Mouse (Mus musculus) neural tube, embryonic 15.5 days (tissue): ENCODE measurements at regions not wholly inside any gene's neighbourhood (a gene's known extent, or its start where the extent isn't known, plus 50 kb on each side); places are given as distances from the start of the nearest gene placed in this dataset.

Experiments
- ATAC-seq: fragments of 200-750 bp; cut with Nextera tagmentation; 2 replicates; pipeline ENCODE4 v1.8.0; 2017; ENCODE audit warnings: mild to moderate bottlenecking, moderate TSS enrichment, moderate library complexity; ENCODE audit not compliant: low FRiP score
- H3K27ac ChIP-seq: fragments of 300-500 bp; sonication (generic); replicated peaks from 2 replicates; pipeline ENCODE4 v1.5.1; 2015; ENCODE audit warnings: mild to moderate bottlenecking, inconsistent platforms
- H3K27me3 ChIP-seq: fragments of 300-500 bp; sonication (generic); replicated peaks from 2 replicates; pipeline ENCODE4 v1.6.1; 2015; ENCODE audit warnings: inconsistent platforms
- H3K36me3 ChIP-seq: fragments of 300-500 bp; sonication (generic); 2 replicates; pipeline ENCODE4 v1.6.1; 2015; ENCODE audit warnings: inconsistent platforms
- H3K4me1 ChIP-seq: fragments of 300-500 bp; sonication (generic); 2 replicates; pipeline ENCODE4 v1.6.1; 2015; ENCODE audit warnings: inconsistent platforms
- H3K4me2 ChIP-seq: fragments of 300-500 bp; sonication (generic); 2 replicates; pipeline ENCODE4 v1.6.1; 2015; ENCODE audit warnings: inconsistent platforms, mild to moderate bottlenecking, moderate library complexity
- H3K4me3 ChIP-seq: fragments of 300-500 bp; sonication (generic); replicated peaks from 2 replicates; pipeline ENCODE4 v1.5.1; 2015; ENCODE audit warnings: mild to moderate bottlenecking, inconsistent platforms
- H3K9ac ChIP-seq: fragments of 300-500 bp; sonication (generic); replicated peaks from 2 replicates; pipeline ENCODE4 v1.6.1; 2015; ENCODE audit warnings: mild to moderate bottlenecking, inconsistent platforms
- H3K9me3 ChIP-seq: fragments of 300-500 bp; sonication (generic); replicated peaks from 2 replicates; pipeline ENCODE4 v1.6.1; 2016; ENCODE audit warnings: inconsistent platforms
- WGBS: fragments of 180-500 bp; shearing (Covaris S2); methylation state at CpG from one replicate; pipeline ENCODE4 v1.1.7; 2015; ENCODE audit warnings: mixed read lengths; 5-methylcytosine and 5-hydroxymethylcytosine counted together

DNA sequence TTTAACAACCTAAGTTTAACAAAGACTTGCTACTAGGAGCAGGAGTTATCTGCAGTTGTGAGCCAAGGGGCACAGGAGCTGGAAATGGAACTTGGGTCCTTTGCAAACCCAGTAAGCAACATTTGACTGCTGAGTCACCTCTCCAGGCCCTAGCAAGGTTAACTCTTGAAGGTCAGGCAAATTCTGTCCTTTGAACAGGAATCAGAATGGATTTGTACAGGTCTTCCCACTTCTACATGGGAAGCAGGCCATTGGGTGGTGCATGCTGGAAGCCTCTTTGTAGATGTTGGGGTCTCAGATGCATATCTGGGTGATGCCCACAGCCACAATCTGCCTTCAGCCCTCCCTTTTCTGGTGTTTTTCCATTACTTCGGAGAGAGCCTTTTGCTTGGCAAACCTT lies 255.3 kb downstream of the Icos start:
- peaks cover 11% of the 10 kb centered on the region for H3K4me1 ChIP-seq
- no peaks in the 10 kb centered on the region for H3K36me3 ChIP-seq
- H3K27me3 ChIP-seq = no peaks in the 10 kb centered on the region
- H3K27ac ChIP-seq = no peak overlapping the region
- H3K4me3 ChIP-seq = no peak overlapping the region
- WGBS = 68% methylated on average over 1 of the region's 1 CpGs
- no peak overlapping the region for H3K4me2 ChIP-seq
- ATAC-seq = no peak
- no peaks in the 10 kb centered on the region for H3K9me3 ChIP-seq
- no peak overlapping the region for H3K9ac ChIP-seq

DNA sequence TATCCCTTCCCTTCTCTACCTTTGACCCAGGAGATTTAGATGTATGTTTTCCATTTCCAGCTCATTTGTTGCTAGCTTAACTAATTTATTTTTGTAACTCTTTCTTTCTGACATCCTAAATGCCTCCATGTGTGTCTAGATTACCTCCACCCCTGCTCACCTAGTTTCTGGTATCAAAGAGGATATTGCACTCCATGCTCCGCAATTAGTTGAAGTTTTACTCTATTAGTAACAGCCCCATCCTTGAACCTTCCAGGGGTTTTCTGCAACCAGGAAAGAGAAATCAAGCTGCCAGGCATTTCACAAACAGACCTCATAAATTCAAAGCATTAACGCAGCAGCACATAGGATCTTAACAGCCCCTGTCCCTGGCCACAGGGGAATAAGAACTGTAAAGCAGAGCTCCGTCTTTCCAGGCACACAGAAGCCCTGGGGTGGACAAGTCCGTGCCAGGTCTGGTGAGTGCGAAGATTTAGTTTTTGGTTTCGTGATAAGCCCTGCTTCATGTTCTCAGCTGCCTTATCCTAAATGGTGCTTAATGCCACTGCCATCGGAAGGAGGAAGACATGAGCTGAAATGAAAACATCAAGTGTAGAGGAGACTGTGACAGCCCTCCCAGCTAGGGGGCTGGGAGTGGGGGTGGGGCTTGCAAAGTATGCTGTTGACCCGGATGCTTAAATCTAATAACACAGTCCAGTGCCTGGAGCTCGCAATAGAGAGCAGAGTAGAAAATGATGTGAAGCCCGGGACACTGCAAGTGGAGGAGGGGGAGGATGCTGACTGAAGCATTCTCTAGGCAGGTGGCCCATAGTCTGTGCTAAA lies 256.0 kb downstream of the Icos start:
- no peak overlapping the region for H3K9ac ChIP-seq
- ATAC-seq = peak; percentile 45; the same call in 1 of the 2 replicates
- H3K4me1 ChIP-seq = peaks cover 11% of the 10 kb centered on the region
- H3K27ac ChIP-seq = peak overlapping the region; percentile 51; the same call in 1 of the 2 replicates
- 14% methylated on average over 10 of the region's 10 CpGs for WGBS
- H3K27me3 ChIP-seq = no peaks in the 10 kb centered on the region
- no peak overlapping the region for H3K4me3 ChIP-seq
- no peaks in the 10 kb centered on the region for H3K36me3 ChIP-seq
- H3K9me3 ChIP-seq = no peaks in the 10 kb centered on the region
- H3K4me2 ChIP-seq = peak overlapping the region; percentile 44

GRCm38 (mm10) chr1:61234298-61234682 lies 256.6 kb downstream of the Icos start:
- Histone ChIP-seq H3K36me3 (no peaks in the 10 kb centered on the region), H3K9me3 (no peaks in the 10 kb centered on the region), H3K27ac (0 out of 2 replicates have a peak overlapping the region, but pooled peaks have one; percentile 51), H3K27me3 (no peaks in the 10 kb centered on the region), H3K4me3 (no peak overlapping the region), H3K4me1 (peaks cover 11% of the 10 kb centered on the region), H3K4me2 (peak overlapping the region; percentile 44), H3K9ac (no peak overlapping the region)
- 7% methylated on average over 1 of the region's 1 CpGs for WGBS
- no peak for ATAC-seq

DNA sequence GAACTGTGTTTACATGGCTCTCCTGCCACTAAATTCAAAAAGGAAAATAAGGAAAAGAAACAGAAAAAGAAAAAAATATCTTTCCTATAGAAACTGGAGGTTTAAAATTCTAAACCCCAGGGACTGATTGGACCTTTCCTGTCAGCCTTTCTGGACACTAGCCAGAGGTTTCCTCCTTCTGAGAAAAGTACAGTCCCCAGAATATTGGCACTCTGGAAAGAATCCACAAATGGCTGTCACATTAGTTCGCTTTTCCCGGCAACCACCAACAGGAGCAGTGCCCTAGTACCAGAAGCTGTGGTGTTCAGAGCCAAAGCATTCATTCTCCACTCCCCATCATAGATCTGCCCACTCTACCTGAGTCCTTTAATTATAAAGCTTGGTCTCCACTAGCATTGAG lies 258.8 kb downstream of the Icos start:
- no peak overlapping the region for H3K4me3 ChIP-seq
- H3K36me3 ChIP-seq = no peaks in the 10 kb centered on the region
- H3K9ac ChIP-seq = no peak overlapping the region
- H3K4me1 ChIP-seq = peaks cover 11% of the 10 kb centered on the region
- no peak for ATAC-seq
- WGBS = 75% methylated on average over 2 of the region's 2 CpGs
- no peaks in the 10 kb centered on the region for H3K27me3 ChIP-seq
- no peaks in the 10 kb centered on the region for H3K9me3 ChIP-seq
- H3K27ac ChIP-seq = no peak overlapping the region
- H3K4me2 ChIP-seq = no peak overlapping the region

DNA sequence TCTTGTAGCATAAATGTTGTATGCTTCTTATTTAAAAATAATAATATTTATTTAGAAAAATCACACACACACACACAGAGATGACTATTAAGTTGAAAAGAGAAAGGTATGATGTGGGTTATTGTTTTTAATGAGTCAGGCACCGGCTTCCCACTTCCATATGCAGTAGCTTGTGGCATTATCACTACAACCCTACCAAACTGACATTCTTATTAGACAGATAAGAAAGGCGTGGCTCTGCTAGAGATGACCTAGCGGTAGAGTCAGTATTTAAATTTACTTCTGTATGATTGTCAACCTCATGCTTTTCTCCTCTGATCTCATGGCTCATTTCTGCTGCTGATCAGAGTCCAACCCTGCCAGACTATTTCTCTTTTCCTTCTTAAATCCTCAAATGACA lies 260.9 kb downstream of the Icos start:
- no peak overlapping the region for H3K4me3 ChIP-seq
- H3K9ac ChIP-seq = no peak overlapping the region
- H3K9me3 ChIP-seq = no peaks in the 10 kb centered on the region
- peaks cover 9% of the 10 kb centered on the region for H3K4me1 ChIP-seq
- no peak overlapping the region for H3K4me2 ChIP-seq
- no peaks in the 10 kb centered on the region for H3K27me3 ChIP-seq
- H3K27ac ChIP-seq = no peak overlapping the region
- ATAC-seq = no peak
- 95% methylated on average over 3 of the region's 3 CpGs for WGBS
- H3K36me3 ChIP-seq = no peaks in the 10 kb centered on the region

GRCm38 (mm10) chr1:61257561-61257960 lies 279.8 kb downstream of the Icos start:
- H3K4me3 ChIP-seq = no peak overlapping the region
- no peaks in the 10 kb centered on the region for H3K9me3 ChIP-seq
- H3K27me3 ChIP-seq = no peaks in the 10 kb centered on the region
- ATAC-seq = no peak
- no peak overlapping the region for H3K4me2 ChIP-seq
- no peak overlapping the region for H3K27ac ChIP-seq
- H3K36me3 ChIP-seq = no peaks in the 10 kb centered on the region
- H3K4me1 ChIP-seq = no peaks in the 10 kb centered on the region
- H3K9ac ChIP-seq = no peak overlapping the region

DNA sequence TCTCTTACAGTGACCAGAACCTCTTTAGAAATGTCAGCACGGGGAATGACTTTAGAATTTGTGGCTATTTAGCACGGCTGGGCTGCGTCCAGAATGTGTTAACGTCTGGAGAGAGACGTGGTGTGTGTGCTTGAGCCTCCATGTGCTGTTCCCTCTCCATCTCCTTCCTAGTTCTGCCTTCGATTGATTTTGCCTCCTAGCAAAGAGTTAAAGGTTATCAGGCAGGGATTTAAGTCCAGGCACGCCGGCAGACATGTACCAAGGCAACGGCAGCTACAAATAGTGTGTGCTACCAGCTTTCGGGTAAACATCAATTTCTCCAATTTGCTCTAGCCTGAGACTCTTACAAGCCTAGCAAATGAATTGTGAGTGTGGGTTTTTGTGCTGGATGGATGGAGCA lies 285.7 kb downstream of the Icos start:
- H3K9ac ChIP-seq = no peak overlapping the region
- H3K27me3 ChIP-seq = no peaks in the 10 kb centered on the region
- no peak overlapping the region for H3K4me2 ChIP-seq
- no peak overlapping the region for H3K27ac ChIP-seq
- H3K4me1 ChIP-seq = peaks cover 21% of the 10 kb centered on the region
- no peaks in the 10 kb centered on the region for H3K9me3 ChIP-seq
- H3K4me3 ChIP-seq = no peak overlapping the region
- no peaks in the 10 kb centered on the region for H3K36me3 ChIP-seq
- WGBS = 37% methylated on average over 10 of the region's 10 CpGs
- no peak for ATAC-seq

DNA sequence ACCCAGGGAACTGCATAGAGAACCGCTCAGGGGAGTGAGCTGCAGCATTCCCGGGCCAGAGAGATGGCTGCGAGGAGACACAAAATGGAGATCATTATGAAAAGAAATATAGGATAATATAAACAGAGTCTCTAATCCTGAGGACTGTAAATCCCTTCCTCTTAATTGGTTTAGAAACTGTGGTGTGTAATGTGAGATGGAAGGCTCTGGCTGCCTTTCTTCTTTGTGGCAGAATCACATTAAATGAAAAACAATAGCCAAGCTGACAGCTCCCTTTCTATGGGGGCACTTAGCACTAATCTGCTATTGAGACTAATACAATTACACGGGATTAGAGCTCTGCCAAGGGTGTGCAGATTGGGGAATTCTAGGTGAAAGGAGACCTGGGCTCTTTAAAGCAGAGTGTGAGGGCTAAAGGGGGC lies 288.0 kb downstream of the Icos start:
- Histone ChIP-seq H3K9ac (no peak overlapping the region), H3K27ac (peak overlapping the region; percentile 34), H3K4me2 (no peak overlapping the region), H3K9me3 (no peaks in the 10 kb centered on the region), H3K36me3 (no peaks in the 10 kb centered on the region), H3K27me3 (no peaks in the 10 kb centered on the region), H3K4me3 (no peak overlapping the region), H3K4me1 (peaks cover 21% of the 10 kb centered on the region)
- 12% methylated on average over 4 of the region's 4 CpGs for WGBS
- no peak for ATAC-seq

- H3K36me3 ChIP-seq = no peaks in the 10 kb centered on the region
- WGBS = 63% methylated on average over 4 of the region's 4 CpGs
- H3K4me2 ChIP-seq = no peak overlapping the region
- H3K27ac ChIP-seq = no peak overlapping the region
- no peaks in the 10 kb centered on the region for H3K27me3 ChIP-seq
- no peak overlapping the region for H3K9ac ChIP-seq
- no peaks in the 10 kb centered on the region for H3K9me3 ChIP-seq
- no peak overlapping the region for H3K4me3 ChIP-seq
- peaks cover 3% of the 10 kb centered on the region; the same call in 1 of the 2 replicates for H3K4me1 ChIP-seq
- no peak for ATAC-seq
These were observed 296.1 kb downstream of the Icos start for GRCm38 (mm10) chr1:61273843-61274242.

GRCm38 (mm10) chr1:61274244-61274643 lies 296.5 kb downstream of the Icos start:
- Histone ChIP-seq H3K27me3 (no peaks in the 10 kb centered on the region), H3K4me2 (no peak overlapping the region), H3K4me3 (no peak overlapping the region), H3K9me3 (no peaks in the 10 kb centered on the region), H3K27ac (no peak overlapping the region), H3K9ac (no peak overlapping the region), H3K36me3 (no peaks in the 10 kb centered on the region), H3K4me1 (peaks cover 3% of the 10 kb centered on the region; the same call in 1 of the 2 replicates)
- 87% methylated on average over 1 of the region's 1 CpGs for WGBS
- ATAC-seq = no peak

- no peak for ATAC-seq
- H3K9me3 ChIP-seq = no peaks in the 10 kb centered on the region
- 87% methylated on average over 4 of the region's 4 CpGs for WGBS
These were observed 299.5 kb downstream of the Icos start for GRCm38 (mm10) chr1:61277170-61277710.

GRCm38 (mm10) chr1:61288185-61288584 lies 310.5 kb downstream of the Icos start:
- Histone ChIP-seq H3K4me3 (no peak overlapping the region), H3K27me3 (no peaks in the 10 kb centered on the region; the same call in 1 of the 2 replicates), H3K9ac (no peak overlapping the region), H3K4me1 (no peaks in the 10 kb centered on the region), H3K9me3 (no peaks in the 10 kb centered on the region), H3K36me3 (no peaks in the 10 kb centered on the region), H3K4me2 (no peak overlapping the region), H3K27ac (no peak overlapping the region)
- 81% methylated on average over 3 of the region's 3 CpGs for WGBS
- no peak for ATAC-seq

More at GRCm38 (mm10) chr1:61277170-61277710, 299.5 kb downstream of the Icos start:
- Histone ChIP-seq H3K27ac (no peak overlapping the region), H3K4me1 (peaks cover 3% of the 10 kb centered on the region; the same call in 1 of the 2 replicates), H3K9ac (no peak overlapping the region), H3K4me3 (no peak overlapping the region), H3K36me3 (no peaks in the 10 kb centered on the region), H3K27me3 (no peaks in the 10 kb centered on the region), H3K4me2 (no peak overlapping the region)
